Mouse (Mus musculus) right cerebral cortex, adult 18-20 months (tissue): ENCODE results near the gene Pcca.
"Not testable (repeated sequence)": the region's sequence is repeated elsewhere in the genome, so short reads cannot be mapped to it uniquely, and the experiment has no call there.

Experiments used
- DNase-seq: peaks from one replicate; pipeline ENCODE4 v3.0.0; 2022; ENCODE audit warnings: mixed read lengths

The Pcca gene

DNA sequence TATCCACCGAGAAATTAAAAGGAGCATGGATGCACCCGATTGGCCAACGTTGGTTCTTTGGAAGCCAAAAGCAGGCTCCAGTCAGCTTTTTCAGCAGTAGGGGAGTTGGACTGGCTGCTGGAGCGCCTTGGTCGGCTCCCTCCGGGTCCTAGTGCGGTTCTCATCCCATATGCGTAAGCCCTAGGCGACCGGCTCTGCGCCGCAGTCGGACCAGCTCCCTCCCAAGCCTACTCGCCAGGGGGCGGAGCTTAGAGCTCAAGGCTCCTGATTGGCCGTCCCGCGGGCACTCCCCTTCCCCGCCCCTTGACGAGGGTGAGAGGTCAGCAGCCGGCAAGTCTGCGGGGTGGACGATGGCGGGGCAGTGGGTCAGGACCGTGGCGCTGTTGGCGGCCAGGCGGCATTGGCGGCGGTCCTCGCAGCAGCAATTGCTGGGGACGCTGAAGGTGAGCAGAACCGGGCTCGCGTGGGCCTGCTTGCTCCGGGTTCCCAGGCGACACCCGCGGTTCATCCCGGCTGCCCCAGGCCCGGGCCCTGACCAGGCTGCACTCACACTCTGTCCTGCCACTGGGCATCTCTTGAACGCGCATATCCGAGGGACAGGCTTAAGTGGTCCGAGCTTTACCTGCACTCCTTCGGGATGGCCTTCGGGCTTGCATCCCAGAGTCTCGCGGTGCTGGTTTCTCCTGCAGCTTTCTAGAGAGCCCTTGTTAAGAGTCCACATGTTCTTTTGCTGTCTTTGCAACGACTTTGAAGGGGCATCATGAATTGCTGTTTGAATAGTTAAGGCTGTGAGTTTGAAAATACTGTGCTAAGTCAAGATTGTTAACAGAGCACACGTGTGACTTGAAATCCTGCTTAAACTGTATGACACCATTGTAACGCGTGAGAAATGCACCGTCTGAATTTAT is at the start of gene Pcca:
Gene Pcca, plus strand, starts transcription at position 308 of the 908 bp plus-strand sequence.
- DNase-seq: peak; percentile 98

DNA sequence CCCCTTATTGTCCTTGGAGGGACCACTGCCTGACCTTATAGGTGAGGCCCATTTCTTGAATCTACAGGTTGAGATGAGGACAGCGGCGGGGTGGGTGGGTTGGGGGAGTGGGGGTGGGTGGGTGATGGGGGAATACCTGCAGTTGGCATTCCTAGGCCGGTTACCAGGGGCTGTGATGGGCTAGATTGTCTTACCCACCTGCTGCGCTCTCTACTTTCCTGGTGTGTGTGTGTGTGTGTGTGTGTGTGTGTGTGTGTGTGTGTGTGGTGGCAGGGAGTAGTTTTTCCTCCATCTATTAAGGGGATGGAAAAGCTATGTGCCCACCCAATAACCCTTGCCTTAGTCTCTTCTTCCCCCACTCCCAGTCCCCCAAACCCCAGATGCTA is 49.7 kb upstream of the Pcca start:
- DNase-seq: no peak

DNA sequence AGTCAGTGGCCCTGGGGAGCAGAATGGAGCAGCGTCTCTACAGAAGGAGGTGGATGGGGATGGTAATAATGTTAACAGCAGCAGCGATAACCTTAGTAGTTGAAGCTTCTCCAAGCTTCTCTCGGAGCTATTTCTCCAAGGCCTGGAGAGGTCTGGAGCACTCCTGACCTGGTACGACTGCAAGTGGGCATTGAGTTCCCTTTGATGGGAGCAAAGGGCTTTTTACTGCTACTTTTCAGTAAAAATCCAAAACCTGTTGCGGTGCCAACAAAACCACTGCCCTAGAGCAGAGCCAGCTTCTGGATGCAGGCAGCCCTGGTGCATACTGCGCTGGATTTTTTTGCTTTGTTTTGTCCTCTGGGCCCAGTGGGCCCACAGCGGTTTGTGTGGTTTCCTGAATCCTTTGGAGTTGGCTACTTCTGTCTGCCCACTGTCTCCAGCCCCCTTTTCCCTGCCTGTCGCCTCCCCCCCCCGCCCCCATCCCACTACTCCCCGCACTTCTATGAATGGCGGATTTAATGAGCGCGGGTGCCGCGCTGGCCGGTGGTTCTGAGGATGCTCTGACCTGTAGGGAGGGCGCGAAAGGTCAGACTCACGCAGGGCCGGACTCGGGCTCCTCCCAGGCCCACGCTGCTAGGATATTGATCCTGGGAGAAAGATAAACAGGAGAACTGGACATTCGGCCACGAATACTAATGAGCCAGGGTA is 49.1 kb upstream of the Pcca start:
- DNase-seq: no peak

DNA sequence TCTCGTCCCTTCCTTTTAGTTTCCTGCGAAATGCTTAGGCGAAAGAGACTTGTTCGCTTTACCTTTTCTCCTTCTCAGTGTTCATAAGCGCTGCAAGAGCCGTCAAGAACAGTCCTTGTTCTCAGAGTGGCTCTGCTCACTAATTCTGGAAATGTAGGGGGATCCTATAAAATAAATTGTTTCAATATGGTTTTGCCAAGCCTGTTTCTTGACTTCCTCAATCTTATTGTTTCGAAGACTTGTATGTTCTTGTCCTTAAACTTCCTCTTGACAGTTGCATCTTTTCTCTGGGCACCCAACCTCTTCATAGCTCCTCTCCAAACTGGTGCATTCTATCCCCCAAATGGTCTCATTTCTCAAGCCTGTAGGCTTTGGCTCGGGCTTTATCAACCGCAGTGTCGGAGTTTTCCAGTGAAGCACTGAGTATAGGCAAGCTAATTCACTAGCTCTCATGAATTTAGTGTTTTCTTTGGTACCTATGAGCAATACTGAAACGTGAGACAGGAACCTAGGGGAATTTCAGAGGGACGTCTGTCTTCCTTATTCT is 48.4 kb upstream of the Pcca start:
- no peak for DNase-seq

DNA sequence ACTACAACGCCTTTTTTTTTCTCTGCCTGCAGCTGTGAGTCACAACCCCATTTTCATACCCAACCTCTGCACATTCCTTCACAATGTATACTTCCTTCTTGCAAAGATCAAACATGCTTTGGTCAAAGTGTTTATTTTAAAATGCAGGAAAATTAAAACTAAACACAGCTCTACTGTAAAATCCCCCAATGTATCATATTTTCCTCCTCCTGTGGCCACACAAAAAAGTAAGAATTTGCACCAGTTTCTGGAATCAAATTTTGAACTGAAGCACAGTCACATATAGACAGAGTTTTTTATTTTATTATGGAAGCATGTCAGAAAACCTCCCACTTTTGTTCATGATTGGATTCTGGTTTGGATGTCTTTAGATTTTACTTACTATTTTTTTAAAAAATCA is 47.5 kb upstream of the Pcca start:
- DNase-seq: no peak

DNA sequence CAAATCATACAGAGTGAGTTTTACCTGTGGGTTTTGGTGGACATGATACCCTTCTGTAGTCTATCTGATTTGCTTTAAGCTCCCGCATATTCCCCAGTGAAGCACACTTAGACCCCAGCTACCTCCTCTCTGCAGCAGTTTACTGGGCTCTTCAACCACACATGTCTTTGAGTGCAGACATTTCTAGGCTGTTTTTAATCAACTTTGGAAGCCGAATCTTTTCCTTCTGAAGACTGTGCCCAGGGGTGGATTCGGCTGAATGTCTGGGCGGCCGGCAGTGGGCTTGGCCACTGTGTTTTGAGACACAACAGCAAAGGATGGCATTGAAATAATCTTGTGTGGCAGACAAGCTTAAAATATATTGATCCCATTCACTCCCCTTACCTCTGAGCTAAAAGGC is 46.8 kb upstream of the Pcca start:
- DNase-seq: no peak

DNA sequence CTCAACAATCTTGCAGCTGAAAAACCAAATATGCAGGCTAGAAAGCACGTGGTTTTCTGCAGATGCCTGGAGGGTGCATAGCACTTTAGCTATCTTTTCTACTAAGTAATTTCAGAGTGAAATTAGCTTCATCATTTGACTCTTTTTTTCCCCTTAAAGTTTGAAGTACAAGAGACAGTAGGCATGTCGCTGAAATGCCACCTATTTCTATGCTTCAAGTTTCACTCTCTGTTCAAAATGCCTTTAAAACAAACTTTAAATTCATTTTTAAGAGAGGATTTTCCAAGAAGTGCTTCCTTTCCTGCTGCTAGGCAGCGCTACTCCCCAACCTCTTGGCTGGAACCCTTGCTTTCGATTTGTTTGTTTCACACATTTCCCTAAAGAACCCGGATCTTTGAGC is 45.1 kb upstream of the Pcca start:
- no peak for DNase-seq

DNA sequence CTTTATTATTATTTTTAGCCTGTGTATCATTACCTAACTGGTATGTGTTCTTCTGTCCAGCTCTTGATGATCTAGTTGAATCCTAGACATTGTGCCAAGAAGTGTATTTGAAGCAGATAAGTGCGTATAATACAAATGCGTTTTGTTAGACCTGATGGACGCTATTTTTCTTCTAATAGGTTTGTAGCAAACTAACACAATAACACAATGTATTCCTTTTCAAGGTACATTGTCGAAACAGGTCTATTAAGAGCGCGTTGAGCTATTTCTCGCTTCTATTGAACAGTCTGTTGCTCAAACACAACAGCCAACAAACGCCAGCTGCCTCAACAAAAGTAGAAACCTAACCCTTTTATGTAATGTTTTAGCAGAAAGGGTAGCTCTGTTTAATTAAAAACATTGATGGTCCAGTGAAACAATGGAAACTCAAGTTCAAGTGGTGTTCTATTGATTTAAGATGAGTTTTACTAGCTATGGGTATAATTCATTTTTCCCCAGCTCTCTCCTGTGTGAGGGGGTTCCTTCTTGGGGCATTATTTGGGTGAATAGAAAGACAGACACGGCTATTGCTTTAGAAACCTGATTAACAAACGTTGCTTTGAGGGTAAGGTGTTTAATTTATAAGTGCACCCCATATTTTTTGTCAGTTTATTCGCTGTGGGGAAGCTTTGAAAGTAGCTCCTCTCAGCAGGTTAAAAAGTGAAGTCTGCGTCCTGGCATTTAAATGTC is 44.3 kb upstream of the Pcca start:
- DNase-seq: no peak

DNA sequence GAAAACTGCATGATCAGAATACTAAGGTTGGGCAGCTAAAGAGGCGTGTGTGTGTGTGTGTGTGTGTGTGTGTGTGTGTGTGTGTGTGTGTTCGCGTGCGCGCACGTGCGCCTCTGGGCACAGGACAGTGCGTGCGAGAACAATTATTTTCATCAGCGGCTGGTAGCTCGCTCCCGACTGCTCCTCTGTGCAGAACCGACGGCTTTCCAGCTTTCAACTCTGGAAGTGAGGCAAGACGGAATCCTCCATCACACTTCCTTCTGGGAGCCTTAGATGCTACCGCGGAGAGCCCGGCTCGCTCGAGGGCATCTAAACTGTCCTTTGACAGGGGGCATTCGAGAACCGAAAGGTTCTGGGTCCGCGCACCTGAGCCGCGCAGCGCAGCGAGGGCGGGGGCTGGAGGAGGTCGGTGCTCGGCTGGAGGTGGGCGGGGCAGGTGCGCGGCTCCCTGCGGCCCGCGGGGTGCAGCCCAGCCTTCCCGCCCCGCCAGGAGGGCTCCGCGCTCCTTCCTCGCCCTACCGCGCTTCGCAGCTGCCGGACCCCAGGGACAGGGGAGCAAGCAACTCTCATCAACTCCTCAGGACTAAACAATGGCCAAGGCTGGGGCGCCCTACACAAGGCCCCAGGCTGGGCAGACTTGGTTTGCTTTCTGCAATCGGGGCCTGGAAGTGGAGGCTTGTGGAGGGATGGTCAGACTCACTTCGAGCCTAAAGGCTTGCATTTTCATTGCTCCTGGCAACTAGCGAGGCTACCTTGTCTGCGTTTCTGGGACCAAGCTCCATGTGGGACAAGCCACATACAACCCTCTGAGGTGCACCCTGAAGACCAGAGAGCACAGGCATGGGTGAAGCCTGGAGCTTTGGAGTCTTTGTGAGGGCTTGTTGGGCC is 43.4 kb upstream of the Pcca start, which contains the start of gene Gm10837:
Gene Gm10837, plus strand, starts transcription at position 146 of the 888 bp plus-strand sequence.
- DNase-seq: no peak

DNA sequence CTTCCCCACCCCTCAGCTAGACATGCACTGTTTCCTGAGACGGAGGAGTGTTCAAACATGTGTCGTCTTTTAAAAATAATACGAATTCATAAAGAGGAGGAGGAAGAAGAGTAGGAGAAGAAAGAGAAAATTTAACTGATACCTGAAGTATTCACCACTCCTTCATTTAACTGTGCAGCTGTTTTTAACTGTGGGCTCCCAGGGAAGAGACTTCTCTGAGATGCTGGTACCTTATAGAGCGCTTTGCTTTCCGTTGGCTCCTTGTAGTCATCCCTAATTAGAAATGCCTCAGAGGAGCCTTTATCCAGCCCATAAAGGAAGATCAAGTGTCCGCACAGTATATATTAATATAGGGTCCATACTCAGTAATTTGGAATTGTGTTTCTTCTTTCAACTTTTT is 42.6 kb upstream of the Pcca start:
- no peak for DNase-seq

DNA sequence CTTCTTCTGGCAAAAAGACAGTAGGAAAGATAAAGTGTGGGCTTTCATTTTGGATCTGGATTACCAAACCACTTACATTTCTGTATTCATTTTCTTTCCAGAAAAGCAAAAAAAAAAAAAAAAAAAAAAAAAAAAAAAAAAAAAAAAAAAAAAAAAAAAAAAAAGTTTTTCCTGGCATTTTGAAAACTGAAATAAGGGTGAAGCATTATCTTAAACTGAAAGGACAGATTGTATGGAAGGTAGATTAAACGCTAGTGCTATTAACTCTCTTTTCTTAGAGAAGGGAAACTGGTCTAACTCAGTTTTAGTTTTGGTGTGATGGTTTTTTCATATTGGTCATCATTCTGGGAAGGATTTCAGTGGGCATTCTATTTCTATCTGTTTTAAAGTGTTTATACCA is 42.1 kb upstream of the Pcca start:
- DNase-seq: no peak

DNA sequence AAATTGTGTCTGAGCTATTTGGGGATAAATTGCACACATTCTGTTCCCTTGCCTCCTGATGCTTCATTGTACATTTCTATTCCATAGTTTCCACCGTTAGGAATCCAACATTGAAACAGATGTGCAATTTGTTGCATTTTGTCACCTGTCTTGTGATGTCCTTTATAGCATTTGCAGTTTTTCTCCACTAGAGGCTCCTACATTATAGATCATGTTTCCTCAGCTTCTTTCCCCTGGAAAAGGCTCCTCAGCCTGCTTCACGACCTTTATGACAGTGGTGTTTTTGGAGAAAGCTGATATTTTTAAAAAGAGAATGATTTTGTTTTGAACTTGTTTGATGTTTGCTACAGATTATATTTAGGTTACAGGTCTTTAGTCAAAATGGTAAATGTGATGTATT is 25.1 kb upstream of the Pcca start:
- no peak for DNase-seq

DNA sequence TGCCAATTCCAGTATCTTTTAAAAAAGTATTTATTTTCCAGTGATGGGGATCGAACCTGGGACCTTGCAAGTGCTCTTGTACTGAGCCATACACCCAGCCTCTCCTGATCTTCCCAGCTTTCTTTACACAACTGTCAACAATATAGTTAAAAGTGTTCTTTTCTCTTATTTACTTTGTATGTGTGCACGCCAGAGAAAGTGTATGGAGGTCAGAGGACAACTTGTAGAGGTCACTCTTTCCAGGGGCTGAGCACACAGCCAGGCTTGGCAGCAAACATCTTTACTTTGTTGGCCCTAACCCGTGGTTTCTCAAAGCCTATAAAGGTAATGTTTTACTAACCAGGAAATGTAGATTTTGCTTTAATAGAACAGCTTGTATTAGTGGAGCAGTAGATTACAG is 22.6 kb upstream of the Pcca start:
- DNase-seq: no peak

DNA sequence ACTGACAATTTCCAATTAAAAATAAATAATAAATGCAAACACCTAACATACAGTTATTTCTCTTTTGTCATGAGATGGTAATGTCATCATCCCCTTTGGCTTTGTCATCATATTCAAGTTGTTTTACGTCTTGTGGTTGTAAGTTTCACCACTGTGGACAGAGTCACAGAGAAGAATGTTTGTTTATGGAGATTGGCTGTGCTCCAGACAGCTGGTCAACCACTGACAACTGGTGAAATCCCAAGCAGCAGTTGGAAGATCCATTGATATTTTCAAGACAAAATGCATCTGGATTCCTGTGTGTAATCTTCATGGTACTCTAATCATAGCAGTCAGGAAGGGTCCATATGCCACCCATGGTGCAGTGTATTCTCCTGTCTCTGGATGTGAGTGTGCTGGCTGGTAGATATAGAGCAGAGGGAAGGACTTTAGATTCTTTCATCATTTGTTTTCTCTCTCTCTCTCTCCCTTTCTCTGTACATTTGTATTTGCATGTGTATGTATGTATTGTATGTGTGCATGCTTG is 20.6 kb upstream of the Pcca start:
- DNase-seq: no peak

DNA sequence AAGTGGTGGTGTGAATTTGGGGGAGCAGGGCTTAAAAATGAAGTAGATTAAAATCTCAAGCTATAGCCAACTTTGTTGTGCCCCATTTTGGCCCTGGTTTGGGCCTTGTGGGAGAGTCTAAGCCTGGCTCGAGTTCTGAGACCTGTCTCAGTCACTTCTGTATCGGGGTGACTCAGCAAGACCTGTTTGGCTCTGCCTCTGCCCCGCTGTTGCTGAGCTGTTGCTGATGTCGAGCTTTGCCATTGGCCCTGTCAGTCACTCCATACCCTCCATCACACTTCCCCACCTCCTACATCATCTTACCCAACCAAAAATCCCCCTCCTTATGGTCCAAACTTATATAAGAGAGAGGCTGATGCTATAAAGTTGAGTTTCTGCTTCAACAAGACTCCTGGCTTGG is 5.6 kb upstream of the Pcca start:
- no peak for DNase-seq

DNA sequence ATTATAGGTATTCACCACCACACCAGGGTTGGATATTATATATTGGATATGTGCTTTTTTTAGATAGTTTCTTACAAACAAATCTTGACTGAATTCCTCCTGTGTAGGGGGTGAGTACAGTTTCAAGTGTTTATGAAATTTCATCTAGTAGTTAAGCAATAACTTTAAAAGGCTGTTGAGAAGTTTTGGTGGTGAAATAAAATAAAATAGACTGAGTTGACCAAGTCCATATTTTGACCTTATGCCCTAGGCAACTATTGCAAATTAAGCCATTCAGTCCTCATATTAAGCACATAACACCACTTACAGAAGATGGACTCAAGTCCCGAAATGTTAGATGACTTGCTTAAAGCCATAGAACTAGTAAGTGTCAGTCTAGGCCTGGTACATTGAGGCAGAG is 1.9 kb downstream of the Pcca start:
- no peak for DNase-seq

DNA sequence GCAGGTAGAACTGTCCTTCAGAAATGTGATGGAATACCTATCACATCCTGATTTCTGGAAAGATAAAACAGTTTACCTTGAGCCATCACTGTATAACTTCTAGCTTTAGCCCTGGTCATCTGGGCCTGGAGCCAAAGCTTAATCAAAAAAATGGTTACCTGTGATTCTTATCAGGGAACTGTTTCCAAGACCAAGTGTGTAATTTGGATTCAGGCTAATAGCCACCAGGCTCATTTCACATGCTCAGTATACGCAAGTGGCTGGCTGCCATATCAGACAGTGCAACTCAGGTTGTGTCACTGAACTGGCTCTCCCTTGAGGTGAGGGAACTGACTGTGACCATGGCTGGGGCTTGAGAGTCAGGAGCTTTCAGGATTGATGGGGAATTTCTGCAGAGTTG is 14.3 kb downstream of the Pcca start:
- no peak for DNase-seq

DNA sequence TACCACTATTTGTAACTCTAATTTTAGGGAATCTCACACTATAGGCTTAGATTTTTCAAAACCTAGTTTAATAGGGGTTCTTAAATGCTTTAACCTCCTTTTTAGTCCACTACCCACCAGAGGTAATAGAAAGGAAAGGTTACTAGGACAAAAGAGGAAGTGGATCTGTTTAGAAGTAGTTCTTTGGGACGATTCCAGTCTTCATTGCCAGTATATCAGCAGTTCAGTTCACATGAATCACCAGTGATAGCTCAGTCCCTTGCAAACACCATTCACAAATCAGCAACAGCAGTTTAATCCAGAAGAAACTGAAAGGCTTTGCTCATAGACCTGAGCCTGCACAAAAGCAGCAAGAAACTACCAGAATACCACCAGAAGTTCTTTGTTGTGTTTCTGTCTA is 14.8 kb downstream of the Pcca start:
- DNase-seq: no peak

DNA sequence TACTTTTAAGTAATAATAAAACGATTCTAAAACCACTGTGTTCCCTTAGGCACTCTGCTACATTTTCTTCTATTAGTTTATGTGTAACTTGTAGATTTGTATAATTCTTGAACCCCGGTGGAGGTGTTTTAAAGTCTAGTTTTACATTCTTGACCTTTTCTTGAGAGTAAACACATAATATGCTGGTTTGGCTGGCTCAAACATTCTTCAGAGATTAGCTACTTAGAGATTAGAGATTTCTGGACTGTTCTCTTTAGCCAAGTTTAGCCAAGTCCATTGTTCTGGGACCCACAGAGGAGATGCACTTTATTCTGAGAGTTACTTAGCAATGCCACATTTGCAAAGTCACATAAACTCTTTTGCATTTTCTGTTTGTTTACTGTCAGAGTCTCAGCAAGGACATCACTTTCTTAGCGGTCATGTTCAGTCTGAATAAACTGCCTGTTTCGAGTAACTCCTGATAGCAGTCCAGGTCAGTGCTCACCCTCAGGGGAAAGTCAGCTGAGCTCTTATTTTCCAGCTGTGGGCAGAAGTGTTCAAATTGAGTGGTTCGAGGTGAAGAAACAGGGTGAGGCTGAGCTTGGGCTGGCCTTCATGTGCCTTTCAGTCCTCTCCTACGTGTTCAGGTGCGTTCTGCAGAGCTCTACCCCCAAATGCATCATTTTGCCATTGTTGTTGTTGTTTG is 18.8 kb downstream of the Pcca start:
- no peak for DNase-seq

DNA sequence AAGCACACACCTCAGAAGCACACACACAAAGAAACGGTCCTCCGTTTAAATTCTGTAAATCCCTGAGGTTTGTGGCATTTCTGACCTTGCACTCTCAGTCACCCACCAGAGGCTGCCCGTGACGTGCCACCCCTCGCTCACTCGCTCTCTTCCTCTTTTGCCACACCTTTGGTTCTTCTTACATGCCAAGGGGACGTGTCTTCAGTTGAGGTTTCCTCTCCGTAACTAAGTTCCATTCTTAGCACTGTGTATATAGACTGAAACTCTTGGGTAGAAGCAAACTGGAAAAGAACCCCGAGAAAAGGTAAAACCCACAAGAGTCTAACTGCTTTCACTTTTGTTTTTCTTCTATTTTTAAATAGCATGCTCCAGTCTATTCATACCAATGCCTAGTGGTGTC is 23.2 kb downstream of the Pcca start:
- no peak for DNase-seq

DNA sequence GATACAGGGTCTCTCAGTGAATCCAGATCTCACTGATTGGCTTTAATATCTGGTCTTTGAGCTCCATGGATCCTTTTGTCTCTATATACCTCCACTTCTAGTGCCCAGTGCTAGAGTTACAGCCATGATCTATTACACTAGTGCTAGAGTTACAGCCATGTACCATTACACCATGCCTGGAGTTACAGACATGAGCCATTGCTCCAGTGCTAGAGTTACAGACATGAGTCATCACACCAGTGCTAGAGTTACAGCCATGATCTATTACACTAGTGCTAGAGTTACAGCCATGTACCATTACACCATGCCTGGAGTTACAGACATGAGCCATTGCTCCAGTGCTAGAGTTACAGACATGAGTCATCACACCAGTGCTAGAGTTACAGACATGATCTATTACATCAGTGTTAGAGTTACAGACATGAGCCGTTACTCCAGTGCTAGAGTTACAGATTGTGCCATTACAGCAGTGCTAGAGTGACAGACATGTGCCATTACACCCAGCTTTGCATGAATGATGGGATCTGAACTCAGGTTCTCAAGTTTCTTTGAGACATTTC is 26.8 kb downstream of the Pcca start:
- DNase-seq: not testable (repeated sequence)
